Mouse (Mus musculus) adrenal gland, postnatal 25 days (tissue): Measurements from ENCODE around the gene Pcp2. TPM values are rescaled to one million over a fixed set of nuclear protein-coding genes. Genes with fewer than 3 reads are reported as not detected.
A peak's percentile ranks its signal among the peaks of the same experiment; 100 is the strongest.
"Not testable (repeated sequence)": the region's sequence is repeated elsewhere in the genome, so short reads cannot be mapped to it uniquely, and the experiment has no call there.

Experiments
- DNase-seq: peaks from one replicate; pipeline ENCODE4 v3.0.0; 2021; ENCODE audit warnings: mixed read lengths
- total RNA-seq: library from RNA; stranded (reverse); gene quantifications from 2 replicates; pipeline ENCODE4 v1.2.3, GENCODE M21; 2021

The Pcp2 gene
- total RNA-seq, 1 experiment from 2014 or later = not detected

GRCm38 (mm10) chr8:3621199-3621970 lies 4.0 kb downstream of the Pcp2 start, which contains the start of the genes Xab2 and Pet100:
TSS of gene Xab2 (minus strand) at chr8:3621316.
TSS of gene Pet100 (plus strand) at chr8:3621548.
- peak; percentile 96 for DNase-seq

- DNase-seq = no peak
Measured at GRCm38 (mm10) chr8:3609816-3610150, 15.6 kb downstream of the Pcp2 start.

GRCm38 (mm10) chr8:3609046-3609815 lies 16.1 kb downstream of the Pcp2 start:
- no peak for DNase-seq

GRCm38 (mm10) chr8:3607822-3608221 lies 17.5 kb downstream of the Pcp2 start:
- no peak for DNase-seq

- peak; percentile 34 for DNase-seq
Measured at GRCm38 (mm10) chr8:3606593-3606992, 18.8 kb downstream of the Pcp2 start.

GRCm38 (mm10) chr8:3603439-3603838 lies 21.9 kb downstream of the Pcp2 start:
- no peak for DNase-seq

- DNase-seq = no peak
Measured at GRCm38 (mm10) chr8:3600401-3600800, 24.9 kb downstream of the Pcp2 start.

- no peak for DNase-seq
Measured at GRCm38 (mm10) chr8:3599219-3599618, 26.1 kb downstream of the Pcp2 start.

- DNase-seq = no peak
Measured at GRCm38 (mm10) chr8:3598054-3598453, 27.3 kb downstream of the Pcp2 start.

- DNase-seq = no peak
Measured at GRCm38 (mm10) chr8:3594466-3594865, 30.9 kb downstream of the Pcp2 start.

- DNase-seq = peak; percentile 38
Measured at GRCm38 (mm10) chr8:3593470-3593869, 31.9 kb downstream of the Pcp2 start.

GRCm38 (mm10) chr8:3588258-3588633 lies 37.1 kb downstream of the Pcp2 start:
- DNase-seq = no peak

GRCm38 (mm10) chr8:3587391-3588257 lies 37.7 kb downstream of the Pcp2 start:
- peak; percentile 60 for DNase-seq

GRCm38 (mm10) chr8:3586993-3587390 lies 38.4 kb downstream of the Pcp2 start, which contains the start of gene Camsap3:
TSS of gene Camsap3 (plus strand) at chr8:3587293.
- DNase-seq = no peak

GRCm38 (mm10) chr8:3586452-3586851 lies 38.9 kb downstream of the Pcp2 start:
- no peak for DNase-seq

- not testable (repeated sequence) for DNase-seq
Measured at GRCm38 (mm10) chr8:3581961-3582360, 43.4 kb downstream of the Pcp2 start.

GRCm38 (mm10) chr8:3579390-3580364 lies 45.7 kb downstream of the Pcp2 start:
- DNase-seq = no peak

- DNase-seq = no peak
Measured at GRCm38 (mm10) chr8:3576211-3576960, 49.0 kb downstream of the Pcp2 start.

GRCm38 (mm10) chr8:3574546-3574945 lies 50.8 kb downstream of the Pcp2 start:
- DNase-seq = no peak
